Mouse (Mus musculus) heart, postnatal 0 days (tissue): Measurements from ENCODE around the gene Epha5.

Source experiments
- CTCF ChIP-seq: IDR thresholded peaks from 2 replicates; pipeline ENCODE4 v1.5.1; 2016; ENCODE audit warnings: antibody characterized with exemption, control low read depth, low read depth
- EP300 ChIP-seq: IDR thresholded peaks from 2 replicates; pipeline ENCODE4 v1.6.1; 2016; ENCODE audit warnings: antibody characterized with exemption, low read depth

DNA sequence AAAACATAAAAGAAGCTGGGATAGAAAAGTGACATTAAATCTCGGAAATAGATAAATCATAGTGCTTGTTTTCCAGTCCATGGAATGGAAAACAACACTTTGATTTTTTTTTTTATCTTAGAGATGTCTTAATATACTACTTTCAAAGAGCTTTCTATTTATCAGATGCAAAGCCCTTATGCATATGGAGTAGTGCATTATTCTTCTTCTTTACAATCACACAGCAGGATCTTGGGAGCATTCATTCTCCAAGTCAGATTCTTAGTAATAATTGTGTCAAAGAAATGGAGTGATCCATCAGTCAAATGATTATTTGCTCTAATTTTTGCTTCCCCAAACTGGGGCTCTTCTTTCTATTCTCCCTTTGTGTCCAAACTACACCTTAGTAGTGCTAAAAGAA, 96.6 kb downstream of the Epha5 start:
- no peak for TF ChIP-seq CTCF
- TF ChIP-seq EP300, result no peak
